Mouse (Mus musculus): ENCODE measurements around the gene Stx18. TPM values are rescaled to one million over a fixed set of nuclear protein-coding genes. Genes with fewer than 3 reads are reported as not detected.

Gene Stx18
- total RNA-seq, 2 experiments from 2014 or later = 33.3 to 34.1 TPM

Other genes with a start within 250 kb of the Stx18 start
- 1 to 10 TPM; 7.4 to 8.5 TPM for gene Msx1, start 214.2 kb upstream of the Stx18 start, total RNA-seq (2021)
- gene Nsg1, start 121.2 kb downstream of the Stx18 start, total RNA-seq (2021) = 100 to 1,000 TPM; 721 to 749 TPM
- gene Zbtb49, start 181.7 kb downstream of the Stx18 start, total RNA-seq (2021) = 10 to 100 TPM; 17.9 to 23.5 TPM
- 10 to 100 TPM; 15.2 to 18.0 TPM for gene Lyar, start 181.7 kb downstream of the Stx18 start, total RNA-seq (2021)
- gene Tmem128, start 221.4 kb downstream of the Stx18 start, total RNA-seq (2021) = 10 to 100 TPM; 41.0 to 43.4 TPM
- under 1 TPM in 1 of 2 experiments, not detected in 1; 0.16 TPM for gene Otop1, start 237.2 kb downstream of the Stx18 start, total RNA-seq (2021)